Mouse (Mus musculus) hindbrain, embryonic 12.5 days (tissue): ENCODE data around the gene Sfxn3. TPM values are rescaled to one million over a fixed set of nuclear protein-coding genes. Genes with fewer than 3 reads are reported as not detected.

Experiments used
- ATAC-seq: fragments of 200-750 bp; cut with Nextera tagmentation; 2 replicates; pipeline ENCODE4 v1.8.0; 2017; ENCODE audit warnings: moderate TSS enrichment; ENCODE audit not compliant: low FRiP score
- H3K27ac ChIP-seq: fragments of 300-500 bp; sonication (generic); 2 replicates; pipeline ENCODE4 v1.5.1; 2016; ENCODE audit warnings: mild to moderate bottlenecking
- H3K27me3 ChIP-seq: fragments of 300-500 bp; sonication (generic); 2 replicates; pipeline ENCODE4 v1.6.1; 2016; ENCODE audit warnings: mild to moderate bottlenecking
- H3K36me3 ChIP-seq: fragments of 300-500 bp; sonication (generic); 2 replicates; pipeline ENCODE4 v1.6.1; 2016; ENCODE audit warnings: mild to moderate bottlenecking
- H3K4me1 ChIP-seq: fragments of 300-500 bp; sonication (generic); 2 replicates; pipeline ENCODE4 v1.6.1; 2016
- H3K4me2 ChIP-seq: fragments of 300-500 bp; sonication (generic); replicated peaks from 2 replicates; pipeline ENCODE4 v1.6.1; 2016; ENCODE audit warnings: mild to moderate bottlenecking
- H3K4me3 ChIP-seq: fragments of 300-500 bp; sonication (generic); 2 replicates; pipeline ENCODE4 v1.5.1; 2016; ENCODE audit warnings: mild to moderate bottlenecking
- H3K9ac ChIP-seq: fragments of 300-500 bp; sonication (generic); 2 replicates; pipeline ENCODE4 v1.6.1; 2016; ENCODE audit warnings: mild to moderate bottlenecking, moderate library complexity
- H3K9me3 ChIP-seq: fragments of 300-500 bp; sonication (generic); replicated peaks from 2 replicates; pipeline ENCODE4 v1.6.1; 2016; ENCODE audit warnings: mild to moderate bottlenecking
- WGBS: fragments of 180-500 bp; shearing (Covaris S2); methylation state at CpG from one replicate; pipeline ENCODE4 v1.1.7; 2016; 5-methylcytosine and 5-hydroxymethylcytosine counted together
- polyA plus RNA-seq: library from polyadenylated mRNA; unstranded; fragments of >200 nt; fragmentation: Nextera tagmentation; extraction: Ambion mirVana; gene quantifications from 2 replicates; pipeline ENCODE4 v1.2.1, GENCODE M21; 2016

Gene Sfxn3
- polyA plus RNA-seq, 1 experiment from 2014 or later: 38.2 TPM

DNA sequence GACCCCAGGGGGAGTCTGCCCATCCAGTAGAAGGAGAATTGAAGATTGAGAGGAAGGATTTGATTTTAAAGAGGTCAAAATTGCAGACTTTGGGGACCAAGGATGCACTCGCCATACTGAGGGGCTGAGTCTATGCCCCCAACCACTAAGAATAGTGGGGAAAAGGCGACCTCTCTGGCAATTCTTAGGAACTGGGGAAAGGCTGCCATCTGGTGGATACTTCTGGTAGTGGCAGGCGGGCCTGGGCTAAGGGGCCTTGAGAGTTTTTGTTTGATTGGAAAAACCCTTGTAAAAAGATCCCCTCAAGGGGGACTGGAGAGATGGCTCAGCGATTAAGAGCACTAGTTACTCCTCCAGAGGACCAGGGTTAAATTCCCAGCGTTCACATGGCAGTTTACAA is 34.0 kb downstream of the Sfxn3 start:
- Histone ChIP-seq H3K36me3 (no peaks in the 10 kb centered on the region), H3K4me3 (peak overlapping the region; percentile 24; the same call in 1 of the 2 replicates)

DNA sequence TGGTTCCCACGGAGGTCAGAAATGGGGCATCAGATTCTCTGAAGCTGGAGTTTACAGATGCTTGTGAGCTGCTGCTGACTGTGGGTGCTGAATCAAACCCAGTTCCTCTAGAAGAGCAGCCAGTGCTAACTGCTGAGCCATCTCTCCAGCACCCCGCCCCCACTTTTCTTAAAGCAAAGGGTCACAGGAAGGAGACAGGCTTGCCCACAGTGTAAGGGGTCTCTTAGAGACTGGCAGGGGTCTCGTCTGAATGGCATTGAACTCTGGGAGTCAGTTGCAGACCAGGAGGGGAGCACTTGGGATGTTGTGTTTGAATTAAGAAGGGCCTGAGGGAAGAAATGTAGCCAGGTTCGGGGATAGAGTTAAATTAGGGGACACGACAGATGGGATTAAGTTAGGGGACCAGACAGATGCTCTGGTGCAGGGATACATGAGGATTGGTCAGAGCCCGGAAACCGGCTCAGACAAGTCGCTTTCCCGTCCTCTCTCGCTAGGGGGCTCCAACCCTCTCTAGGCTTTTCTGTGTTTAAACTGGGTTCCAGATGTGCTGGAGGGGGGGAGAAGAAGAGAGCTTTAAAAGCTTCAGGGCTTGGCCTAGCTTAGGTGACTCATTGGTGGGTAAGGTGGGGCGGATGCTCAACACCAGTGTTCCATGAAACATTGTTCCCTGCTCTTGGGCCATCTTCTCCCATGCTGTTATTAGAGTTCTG is 34.7 kb downstream of the Sfxn3 start:
- 18% methylated on average over 11 of the region's 11 CpGs for WGBS

More for the DNA sequence above, 34.0 kb downstream of the Sfxn3 start:
- Histone ChIP-seq H3K9ac (no peak overlapping the region), H3K4me2 (peak overlapping the region; percentile 49), H3K27me3 (peaks cover 92% of the 10 kb centered on the region), H3K27ac (no peak overlapping the region), H3K9me3 (no peaks in the 10 kb centered on the region), H3K4me1 (peaks cover 37% of the 10 kb centered on the region)
- ATAC-seq: no peak
- WGBS: under 1% methylated on average over 5 of the region's 5 CpGs

DNA sequence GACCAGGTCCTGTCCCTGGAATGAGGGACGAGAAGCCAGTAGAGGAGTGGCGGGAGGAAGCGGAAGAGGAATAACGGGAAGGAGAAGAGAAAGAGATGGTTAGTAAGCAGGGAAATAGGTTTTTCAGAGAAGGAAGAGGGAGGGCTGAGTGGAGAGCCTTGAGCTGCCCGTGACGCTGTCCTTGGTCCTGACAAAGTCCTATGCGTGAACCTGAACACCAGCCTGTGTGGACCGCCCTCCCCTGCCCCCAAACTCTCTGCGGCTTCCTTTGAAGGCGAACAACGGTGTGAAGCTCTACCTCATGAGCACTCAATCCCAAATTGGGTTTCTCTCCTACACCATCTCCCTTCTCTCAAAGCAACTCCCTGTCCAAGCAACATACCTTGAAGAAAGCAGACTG is 50.6 kb downstream of the Sfxn3 start:
- H3K36me3 ChIP-seq: no peaks in the 10 kb centered on the region

More for the DNA sequence above, 34.7 kb downstream of the Sfxn3 start:
- no peak for ATAC-seq
- H3K27me3 ChIP-seq: peaks cover 92% of the 10 kb centered on the region
- no peak overlapping the region for H3K4me2 ChIP-seq
- H3K4me1 ChIP-seq: peaks cover 30% of the 10 kb centered on the region
- no peaks in the 10 kb centered on the region for H3K36me3 ChIP-seq
- H3K9me3 ChIP-seq: no peaks in the 10 kb centered on the region
- H3K9ac ChIP-seq: no peak overlapping the region
- no peak overlapping the region for H3K4me3 ChIP-seq
- H3K27ac ChIP-seq: no peak overlapping the region

DNA sequence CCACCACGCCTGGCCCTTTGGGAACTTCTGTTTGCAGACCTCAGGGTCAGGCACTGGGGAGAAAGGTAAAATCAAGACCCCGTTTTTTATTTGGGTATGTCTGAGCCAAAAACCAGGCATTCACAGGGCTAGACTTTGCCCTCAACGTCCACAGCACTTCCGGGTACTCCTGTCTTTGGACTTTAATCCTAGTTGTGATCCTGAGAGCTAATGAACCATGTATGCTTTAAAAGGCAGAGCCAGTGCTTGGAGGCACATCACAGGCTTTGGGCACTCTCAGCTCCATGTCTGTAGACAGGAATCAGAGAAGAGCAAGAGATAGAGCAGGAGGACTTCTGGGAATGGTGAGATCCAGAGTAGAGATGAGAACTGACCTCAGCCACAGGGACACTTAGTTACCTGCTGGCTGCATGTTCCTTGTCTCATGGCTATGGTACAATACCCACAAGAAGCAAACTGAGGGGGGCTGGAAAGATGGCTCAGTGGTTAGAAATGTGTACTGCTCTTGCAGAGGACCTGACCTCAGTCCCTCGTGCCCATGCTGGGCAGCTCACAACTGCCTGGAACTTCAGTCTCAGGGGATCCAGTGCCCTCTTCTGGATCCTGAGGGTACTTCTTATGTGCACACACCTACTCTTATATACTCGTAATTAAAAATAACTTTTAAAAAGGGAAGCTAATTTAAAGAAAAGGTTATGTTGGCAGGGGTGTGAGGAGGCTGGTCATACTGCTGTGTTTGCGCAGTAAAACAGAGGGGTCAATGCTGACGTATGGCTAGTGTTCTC is 53.4 kb downstream of the Sfxn3 start:
- ATAC-seq: no peak
- Histone ChIP-seq H3K27ac (no peak overlapping the region), H3K9ac (no peak overlapping the region), H3K9me3 (no peaks in the 10 kb centered on the region), H3K4me3 (no peak overlapping the region), H3K4me1 (peaks cover 14% of the 10 kb centered on the region), H3K27me3 (peaks cover 47% of the 10 kb centered on the region), H3K4me2 (no peak overlapping the region), H3K36me3 (no peaks in the 10 kb centered on the region)
- 80% methylated on average over 8 of the region's 8 CpGs for WGBS

More for the DNA sequence above, 50.6 kb downstream of the Sfxn3 start:
- Histone ChIP-seq H3K9ac (no peak overlapping the region), H3K27ac (no peak overlapping the region), H3K4me2 (no peak overlapping the region), H3K27me3 (peaks cover 27% of the 10 kb centered on the region), H3K9me3 (no peaks in the 10 kb centered on the region), H3K4me1 (no peaks in the 10 kb centered on the region), H3K4me3 (no peak overlapping the region)
- no peak for ATAC-seq
- WGBS: 33% methylated on average over 9 of the region's 11 CpGs

DNA sequence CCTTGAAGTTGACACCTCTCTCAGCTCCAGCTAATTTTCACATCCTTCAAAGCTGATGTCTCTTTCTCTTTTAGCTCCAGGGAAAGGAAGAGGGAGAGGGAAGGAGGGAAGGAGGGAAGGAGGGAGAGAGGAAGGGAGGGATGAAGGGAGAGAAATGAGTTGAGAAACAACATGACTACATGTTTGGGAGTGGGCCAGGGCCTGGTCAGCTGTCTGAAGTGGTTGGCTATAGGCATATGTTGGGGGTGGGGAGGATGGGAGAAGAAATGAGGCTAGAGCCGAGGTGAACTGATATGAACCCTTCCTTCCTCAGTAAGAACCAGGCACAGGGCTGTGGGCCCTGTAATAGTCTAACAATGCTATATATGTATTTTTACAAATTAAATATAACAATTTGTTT is 58.3 kb downstream of the Sfxn3 start:
- no peaks in the 10 kb centered on the region for H3K36me3 ChIP-seq
- no peak for ATAC-seq
- no peak overlapping the region for H3K9ac ChIP-seq
- H3K4me2 ChIP-seq: no peak overlapping the region
- H3K27ac ChIP-seq: no peak overlapping the region
- H3K4me3 ChIP-seq: no peak overlapping the region
- peaks cover 49% of the 10 kb centered on the region for H3K27me3 ChIP-seq
- peaks cover 14% of the 10 kb centered on the region for H3K4me1 ChIP-seq
- WGBS: 55% methylated on average over 1 of the region's 1 CpGs
- H3K9me3 ChIP-seq: no peaks in the 10 kb centered on the region

Other genes with a start within 250 kb of the Sfxn3 start
- gene Slf2, start 116.4 kb upstream of the Sfxn3 start, polyA plus RNA-seq: 41.1 and 41.2 TPM in 2 replicates
- gene Sema4g, start 58.4 kb upstream of the Sfxn3 start, polyA plus RNA-seq: 10.6 and 11.4 TPM in 2 replicates
- 19.7 and 21.7 TPM in 2 replicates for gene Twnk, start 41.8 kb upstream of the Sfxn3 start, polyA plus RNA-seq
- 79.4 and 81.6 TPM in 2 replicates for gene Mrpl43, start 41.1 kb upstream of the Sfxn3 start, polyA plus RNA-seq
- 71.0 and 72.1 TPM in 2 replicates for gene Lzts2, start 33.1 kb upstream of the Sfxn3 start, polyA plus RNA-seq
- 0.72 and 0.81 TPM in 2 replicates for gene Pdzd7, start 1.8 kb upstream of the Sfxn3 start, polyA plus RNA-seq
- 9.4 and 14.1 TPM in 2 replicates for gene Kazald1, start 27.7 kb downstream of the Sfxn3 start, polyA plus RNA-seq
- 6.5 and 12.4 TPM in 2 replicates for gene Tlx1, start 103.2 kb downstream of the Sfxn3 start, polyA plus RNA-seq
- 10.8 and 18.8 TPM in 2 replicates for gene Lbx1, start 188.3 kb downstream of the Sfxn3 start, polyA plus RNA-seq